Mouse (Mus musculus): Measurements from ENCODE around the gene Ubtd2. TPM values are rescaled to one million over a fixed set of nuclear protein-coding genes. Genes with fewer than 3 reads are reported as not detected.

The Ubtd2 gene
- polyA plus RNA-seq, 1 experiment from 2014 or later: 28.8 TPM

GRCm38 (mm10) chr11:32553311-32554140, 98.4 kb downstream of the Ubtd2 start:
- DNase-seq (ENCODE audit: low spot score) (no peak), ATAC-seq (replicated peaks; ENCODE audit: low FRiP score, low read depth) (no peak)
- Histone ChIP-seq H3K4me3 (replicated peaks; ENCODE audit: low read depth, low read length) (no peak overlapping the region), H3K9ac (ENCODE audit: low read depth, low read length) (no peak overlapping the region), H3K4me1 (replicated peaks; ENCODE audit: insufficient read depth, low read length) (peaks cover 27% of the 10 kb centered on the region), H3K27me3 (ENCODE audit: insufficient read depth, low read length) (no peaks in the 10 kb centered on the region), H3K9me3 (replicated peaks; ENCODE audit: low read length) (no peaks in the 10 kb centered on the region), H3K36me3 (ENCODE audit: insufficient read depth, low read length) (no peaks in the 10 kb centered on the region), H3K27ac (peak overlapping the region; percentile 67), H3K4me2 (ENCODE audit: low read length) (no peak overlapping the region)
- WGBS: 54% methylated on average over 14 of the region's 14 CpGs
- TF ChIP-seq CTCF (IDR thresholded peaks at IDR 0.05; ENCODE audit: low read depth): no peak

- H3K9me3 ChIP-seq (replicated peaks; ENCODE audit: low read length): no peaks in the 10 kb centered on the region
- 82% methylated on average over 14 of the region's 14 CpGs for WGBS
- no peak for ATAC-seq (replicated peaks; ENCODE audit: low FRiP score, low read depth)
These were observed 99.2 kb downstream of the Ubtd2 start for GRCm38 (mm10) chr11:32554141-32555091.

DNA sequence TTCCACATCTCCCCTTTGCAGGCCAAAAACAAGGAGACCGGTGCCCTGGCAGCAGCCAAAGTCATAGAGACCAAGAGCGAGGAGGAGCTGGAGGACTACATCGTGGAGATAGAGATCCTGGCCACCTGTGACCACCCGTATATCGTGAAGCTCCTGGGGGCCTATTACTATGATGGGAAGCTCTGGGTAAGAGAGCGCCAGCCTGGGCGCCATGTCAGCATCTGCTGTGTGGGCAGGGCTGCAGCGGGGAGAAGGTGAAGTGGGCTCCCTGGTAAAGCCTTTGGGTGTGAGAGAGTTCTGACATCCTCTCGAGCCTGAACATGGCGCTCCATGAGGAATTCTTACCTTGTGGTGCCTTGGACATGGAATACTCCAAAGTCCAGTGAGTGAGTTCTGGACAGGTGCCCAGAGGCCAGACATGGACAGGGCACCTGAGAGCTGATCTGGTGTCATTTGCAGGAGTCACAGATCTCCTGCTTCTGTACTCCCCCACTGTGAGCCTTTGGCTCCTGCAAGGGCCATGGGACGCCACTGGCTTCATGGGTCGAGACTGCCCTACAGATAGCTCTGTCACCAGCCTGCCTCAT, 100.0 kb downstream of the Ubtd2 start:
- no peak overlapping the region for H3K4me2 ChIP-seq (ENCODE audit: low read length)
- no peaks in the 10 kb centered on the region for H3K27me3 ChIP-seq (ENCODE audit: insufficient read depth, low read length)
- no peak for DNase-seq (ENCODE audit: low spot score)
- H3K9ac ChIP-seq (ENCODE audit: low read depth, low read length): no peak overlapping the region
- H3K9me3 ChIP-seq (replicated peaks; ENCODE audit: low read length): no peaks in the 10 kb centered on the region
- ATAC-seq (replicated peaks; ENCODE audit: low FRiP score, low read depth): no peak
- H3K36me3 ChIP-seq (ENCODE audit: insufficient read depth, low read length): no peaks in the 10 kb centered on the region
- 85% methylated on average over 12 of the region's 12 CpGs for WGBS
- peaks cover 27% of the 10 kb centered on the region for H3K4me1 ChIP-seq (replicated peaks; ENCODE audit: insufficient read depth, low read length)
- no peak overlapping the region for H3K4me3 ChIP-seq (replicated peaks; ENCODE audit: low read depth, low read length)
- TF ChIP-seq CTCF (IDR thresholded peaks at IDR 0.05; ENCODE audit: low read depth): no peak
- H3K27ac ChIP-seq: no peak overlapping the region

More at GRCm38 (mm10) chr11:32554141-32555091, 99.2 kb downstream of the Ubtd2 start:
- Histone ChIP-seq H3K27ac (no peak overlapping the region), H3K36me3 (ENCODE audit: insufficient read depth, low read length) (no peaks in the 10 kb centered on the region), H3K4me2 (ENCODE audit: low read length) (no peak overlapping the region), H3K4me1 (replicated peaks; ENCODE audit: insufficient read depth, low read length) (peaks cover 27% of the 10 kb centered on the region), H3K9ac (ENCODE audit: low read depth, low read length) (no peak overlapping the region), H3K27me3 (ENCODE audit: insufficient read depth, low read length) (no peaks in the 10 kb centered on the region), H3K4me3 (replicated peaks; ENCODE audit: low read depth, low read length) (no peak overlapping the region)
- no peak for DNase-seq (ENCODE audit: low spot score)
- no peak for TF ChIP-seq CTCF (IDR thresholded peaks at IDR 0.05; ENCODE audit: low read depth)

- H3K4me1 ChIP-seq (replicated peaks; ENCODE audit: insufficient read depth, low read length): peaks cover 24% of the 10 kb centered on the region
- no peak for TF ChIP-seq CTCF (IDR thresholded peaks at IDR 0.05; ENCODE audit: low read depth)
- 77% methylated on average over 10 of the region's 10 CpGs for WGBS
- H3K9ac ChIP-seq (ENCODE audit: low read depth, low read length): no peak overlapping the region
- H3K27ac ChIP-seq: no peak overlapping the region
- H3K36me3 ChIP-seq (ENCODE audit: insufficient read depth, low read length): no peaks in the 10 kb centered on the region
- no peak overlapping the region for H3K4me2 ChIP-seq (ENCODE audit: low read length)
- H3K9me3 ChIP-seq (replicated peaks; ENCODE audit: low read length): no peaks in the 10 kb centered on the region
- no peak overlapping the region for H3K4me3 ChIP-seq (replicated peaks; ENCODE audit: low read depth, low read length)
- no peak for DNase-seq (ENCODE audit: low spot score)
- no peaks in the 10 kb centered on the region for H3K27me3 ChIP-seq (ENCODE audit: insufficient read depth, low read length)
- no peak for ATAC-seq (replicated peaks; ENCODE audit: low FRiP score, low read depth)
These were observed 101.3 kb downstream of the Ubtd2 start for GRCm38 (mm10) chr11:32556333-32556990.

GRCm38 (mm10) chr11:32558026-32558425, 102.9 kb downstream of the Ubtd2 start:
- ATAC-seq (replicated peaks; ENCODE audit: low FRiP score, low read depth): no peak
- 94% methylated on average over 4 of the region's 4 CpGs for WGBS
- Histone ChIP-seq H3K9ac (ENCODE audit: low read depth, low read length) (no peak overlapping the region), H3K9me3 (replicated peaks; ENCODE audit: low read length) (no peaks in the 10 kb centered on the region), H3K4me3 (replicated peaks; ENCODE audit: low read depth, low read length) (no peak overlapping the region), H3K27me3 (ENCODE audit: insufficient read depth, low read length) (no peaks in the 10 kb centered on the region), H3K4me2 (ENCODE audit: low read length) (no peak overlapping the region), H3K27ac (no peak overlapping the region), H3K36me3 (ENCODE audit: insufficient read depth, low read length) (no peaks in the 10 kb centered on the region), H3K4me1 (replicated peaks; ENCODE audit: insufficient read depth, low read length) (peaks cover 15% of the 10 kb centered on the region)
- no peak for DNase-seq (ENCODE audit: low spot score)
- TF ChIP-seq CTCF (IDR thresholded peaks at IDR 0.05; ENCODE audit: low read depth): no peak
